Mouse (Mus musculus): ENCODE measurements around the gene Ppp2r3a.

- TF ChIP-seq TAL1 (IDR thresholded peaks at IDR 0.05; ENCODE audit: low read length), result no peak
- TF ChIP-seq GATA1 (IDR thresholded peaks at IDR 0.05; ENCODE audit: low read length), result no peak
Observed at GRCm38 (mm10) chr9:101204059-101204458, 47.5 kb downstream of the Ppp2r3a start.
